Mouse (Mus musculus) megakaryocyte-erythroid progenitor cell, adult 5-6 weeks (primary cell): ENCODE results near the gene Tex13c2. TPM values are rescaled to one million over a fixed set of nuclear protein-coding genes. Genes with fewer than 3 reads are reported as not detected.

Experiments
- ATAC-seq: replicated peaks from 2 replicates; pipeline ENCODE4 v1.8.0; 2016; ENCODE audit warnings: mild to moderate bottlenecking, inconsistent platforms; ENCODE audit not compliant: severe bottlenecking, poor library complexity, low FRiP score, low TSS enrichment
- total RNA-seq, 2 experiments: library from RNA; stranded (forward) in 1 of 2; stranded (reverse) in 1 of 2; fragments of 200-1000, 215-1000 nt in 1 of 2; fragments of >200 nt in 1 of 2; fragmentation: Nextera tagmentation in 1 of 2; gene quantifications; 2 replicates each; pipeline ENCODE4 v1.2.3; 2014 to 2017

Gene Tex13c2
- not detected in 2 replicates for total RNA-seq (2014; fragmentation: Nextera tagmentation)
- total RNA-seq (2017), result not detected in 2 replicates

GRCm38 (mm10) chrX:42489446-42489845 lies at the start of gene Tex13c2:
Tex13c2 (plus strand) TSS chrX:42489691.
- ATAC-seq, result no peak

GRCm38 (mm10) chrX:42450305-42450704 lies 39.2 kb upstream of the Tex13c2 start:
- no peak for ATAC-seq

GRCm38 (mm10) chrX:42453001-42453400 lies 36.5 kb upstream of the Tex13c2 start:
- no peak for ATAC-seq

GRCm38 (mm10) chrX:42454533-42454932 lies 35.0 kb upstream of the Tex13c2 start:
- no peak for ATAC-seq

- no peak for ATAC-seq
These were observed 845 bp downstream of the Tex13c2 start for GRCm38 (mm10) chrX:42490336-42490735.

- ATAC-seq, result no peak
These were observed 11.0 kb downstream of the Tex13c2 start for GRCm38 (mm10) chrX:42500538-42500937.

- no peak for ATAC-seq
These were observed 13.0 kb downstream of the Tex13c2 start, which contains the start of gene Sh2d1a for GRCm38 (mm10) chrX:42502291-42503043. Sh2d1a (plus strand) TSS chrX:42502453.

GRCm38 (mm10) chrX:42511105-42511504 lies 21.6 kb downstream of the Tex13c2 start:
- ATAC-seq, result no peak

GRCm38 (mm10) chrX:42512567-42512966 lies 23.1 kb downstream of the Tex13c2 start:
- ATAC-seq, result no peak

- no peak for ATAC-seq
These were observed 33.4 kb downstream of the Tex13c2 start for GRCm38 (mm10) chrX:42522868-42523267.

- no peak for ATAC-seq
These were observed 41.2 kb downstream of the Tex13c2 start for GRCm38 (mm10) chrX:42530703-42531102.

GRCm38 (mm10) chrX:42540030-42540755 lies 50.7 kb downstream of the Tex13c2 start:
- no peak for ATAC-seq

- ATAC-seq, result peak; percentile 70; the same call in 1 of the 2 replicates
These were observed 51.2 kb downstream of the Tex13c2 start for GRCm38 (mm10) chrX:42540756-42541053.

Other genes with a start within 250 kb of the Tex13c2 start
- 3.0 TPM in 1 of 2 replicates, not detected in the other for gene Sh2d1a, start 12.8 kb downstream of the Tex13c2 start, total RNA-seq (2014; fragmentation: Nextera tagmentation)
- gene Sh2d1a, start 12.8 kb downstream of the Tex13c2 start, total RNA-seq (2017), result 2.8 TPM in 1 of 2 replicates, not detected in the other